Mouse (Mus musculus) midbrain, embryonic 16.5 days (tissue): ENCODE data around the gene Vrk1. TPM values are rescaled to one million over a fixed set of nuclear protein-coding genes. Genes with fewer than 3 reads are reported as not detected.

Source experiments
- ATAC-seq: fragments of 200-750 bp; cut with Nextera tagmentation; 2 replicates; pipeline ENCODE4 v1.8.0; 2017; ENCODE audit warnings: moderate TSS enrichment
- H3K27ac ChIP-seq: fragments of 300-500 bp; sonication (generic); 2 replicates; pipeline ENCODE4 v1.5.1; 2014; ENCODE audit warnings: mild to moderate bottlenecking, low read length, mixed read lengths
- H3K27me3 ChIP-seq: fragments of 300-500 bp; sonication (generic); 2 replicates; pipeline ENCODE4 v1.6.1; 2014; ENCODE audit warnings: low read depth, low read length, mixed read lengths; ENCODE audit not compliant: control insufficient read depth, insufficient read depth
- H3K36me3 ChIP-seq: fragments of 300-500 bp; sonication (generic); 2 replicates; pipeline ENCODE4 v1.6.1; 2014; ENCODE audit warnings: mild to moderate bottlenecking, low read length, moderate library complexity, mixed read lengths; ENCODE audit not compliant: control insufficient read depth, insufficient read depth
- H3K4me1 ChIP-seq: fragments of 300-500 bp; sonication (generic); 2 replicates; pipeline ENCODE4 v1.6.1; 2014; ENCODE audit warnings: mild to moderate bottlenecking, low read length, mixed read lengths; ENCODE audit not compliant: control insufficient read depth, insufficient read depth
- H3K4me2 ChIP-seq: fragments of 300-500 bp; sonication (generic); 2 replicates; pipeline ENCODE4 v1.6.1; 2014; ENCODE audit warnings: mild to moderate bottlenecking, low read length, mixed read lengths
- H3K4me3 ChIP-seq: fragments of 300-500 bp; sonication (generic); 2 replicates; pipeline ENCODE4 v1.5.1; 2014; ENCODE audit warnings: low read depth, mild to moderate bottlenecking, low read length, moderate library complexity, mixed read lengths
- H3K9ac ChIP-seq: fragments of 300-500 bp; sonication (generic); 2 replicates; pipeline ENCODE4 v1.6.1; 2014; ENCODE audit warnings: low read depth, low read length, mixed read lengths
- H3K9me3 ChIP-seq: fragments of 300-500 bp; sonication (generic); replicated peaks from 2 replicates; pipeline ENCODE4 v1.6.1; 2014; ENCODE audit warnings: mild to moderate bottlenecking, low read length, mixed read lengths; ENCODE audit not compliant: control insufficient read depth, poor library complexity, severe bottlenecking
- WGBS: fragments of 180-500 bp; shearing (Covaris S2); extraction: QIAGEN DNeasy Blood & Tissue Kit; methylation state at CpG from one replicate; pipeline ENCODE4 v1.1.7; 2014; 5-methylcytosine and 5-hydroxymethylcytosine counted together
- polyA plus RNA-seq: library from polyadenylated mRNA; unstranded; fragments of >200 nt; fragmentation: Nextera tagmentation; extraction: Ambion mirVana; gene quantifications from 2 replicates; pipeline ENCODE4 v1.2.1, GENCODE M21; 2015

The Vrk1 gene
- polyA plus RNA-seq, 1 experiment from 2014 or later: 30.1 TPM

DNA sequence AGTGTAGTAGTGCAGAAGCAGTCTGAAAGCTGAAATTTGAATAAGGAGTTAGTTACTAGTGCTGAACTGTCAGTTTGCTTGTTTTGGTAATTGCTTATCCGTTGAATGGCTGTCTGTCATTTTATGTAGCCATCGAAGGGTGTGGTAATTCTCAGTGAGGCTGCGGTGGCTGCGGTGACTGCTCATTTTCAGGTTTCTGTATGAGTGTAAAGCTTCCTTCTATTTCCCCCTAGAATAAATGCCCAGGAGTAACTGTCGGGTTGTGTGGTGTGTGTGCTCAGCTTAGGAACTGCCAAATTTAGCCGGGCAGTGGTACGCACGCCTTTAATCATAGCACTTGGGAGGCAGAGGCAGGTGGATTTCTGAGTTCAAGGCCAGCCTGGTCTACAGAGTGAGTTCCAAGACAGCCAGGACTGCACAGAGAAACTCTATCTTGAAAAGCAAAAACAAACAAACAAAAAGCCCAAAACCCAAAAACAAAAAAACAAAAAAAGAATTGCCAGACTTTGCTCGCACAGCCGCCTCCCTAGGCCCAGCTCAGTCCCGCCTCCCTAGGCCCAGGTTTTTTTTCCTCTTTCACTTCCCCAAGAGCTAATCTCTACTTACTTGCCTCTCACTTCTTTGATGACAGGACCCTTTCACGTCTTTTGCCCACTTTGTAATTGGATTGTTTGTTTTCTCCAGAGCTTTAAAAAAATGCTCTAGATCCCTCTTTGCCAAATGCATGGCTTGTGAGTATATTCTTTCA, 6.4 kb downstream of the Vrk1 start:
- Histone ChIP-seq H3K27ac (no peak overlapping the region), H3K9ac (no peak overlapping the region), H3K4me1 (peaks cover 4% of the 10 kb centered on the region; the same call in 1 of the 2 replicates), H3K36me3 (no peaks in the 10 kb centered on the region), H3K9me3 (no peaks in the 10 kb centered on the region), H3K27me3 (no peaks in the 10 kb centered on the region), H3K4me3 (no peak overlapping the region), H3K4me2 (no peak overlapping the region)
- ATAC-seq: no peak
- WGBS: 87% methylated on average over 12 of the region's 12 CpGs

DNA sequence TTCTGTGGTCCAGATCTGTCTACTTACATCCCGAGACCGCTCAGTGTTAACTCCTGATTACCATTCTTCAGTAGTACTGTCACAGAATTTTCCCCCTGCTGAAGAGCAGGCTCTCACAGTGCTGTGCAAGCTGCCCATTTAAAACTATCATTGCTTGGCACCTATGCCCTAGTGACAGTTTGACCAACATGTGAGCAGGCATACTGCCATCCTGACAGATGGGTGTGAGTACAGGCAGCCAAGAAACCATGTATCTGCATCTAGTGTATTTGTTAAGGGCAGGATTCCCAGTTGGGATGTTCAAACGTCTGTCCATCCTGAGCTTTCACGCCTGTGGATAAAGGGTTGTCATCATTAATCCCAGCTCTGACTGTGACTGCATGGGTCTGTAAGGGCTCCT, 10.0 kb downstream of the Vrk1 start:
- no peaks in the 10 kb centered on the region for H3K27me3 ChIP-seq
- H3K9ac ChIP-seq: no peak overlapping the region
- no peaks in the 10 kb centered on the region for H3K36me3 ChIP-seq
- no peak overlapping the region for H3K27ac ChIP-seq
- H3K4me1 ChIP-seq: no peaks in the 10 kb centered on the region
- H3K4me3 ChIP-seq: no peak overlapping the region
- WGBS: 68% methylated on average over 4 of the region's 4 CpGs
- no peak for ATAC-seq
- H3K9me3 ChIP-seq: no peaks in the 10 kb centered on the region
- H3K4me2 ChIP-seq: no peak overlapping the region

GRCm38 (mm10) chr12:106023652-106024051, 13.6 kb downstream of the Vrk1 start:
- H3K36me3 ChIP-seq: no peaks in the 10 kb centered on the region
- H3K27ac ChIP-seq: no peak overlapping the region
- ATAC-seq: no peak
- no peaks in the 10 kb centered on the region for H3K27me3 ChIP-seq
- H3K4me3 ChIP-seq: no peak overlapping the region
- no peaks in the 10 kb centered on the region for H3K9me3 ChIP-seq
- 92% methylated on average over 9 of the region's 9 CpGs for whole genome bisulfite sequencing
- H3K4me1 ChIP-seq: no peaks in the 10 kb centered on the region
- no peak overlapping the region for H3K9ac ChIP-seq
- H3K4me2 ChIP-seq: no peak overlapping the region

- no peak for ATAC-seq
- WGBS: 78% methylated on average over 6 of the region's 6 CpGs
Observed at GRCm38 (mm10) chr12:106025416-106025815, 15.4 kb downstream of the Vrk1 start.

DNA sequence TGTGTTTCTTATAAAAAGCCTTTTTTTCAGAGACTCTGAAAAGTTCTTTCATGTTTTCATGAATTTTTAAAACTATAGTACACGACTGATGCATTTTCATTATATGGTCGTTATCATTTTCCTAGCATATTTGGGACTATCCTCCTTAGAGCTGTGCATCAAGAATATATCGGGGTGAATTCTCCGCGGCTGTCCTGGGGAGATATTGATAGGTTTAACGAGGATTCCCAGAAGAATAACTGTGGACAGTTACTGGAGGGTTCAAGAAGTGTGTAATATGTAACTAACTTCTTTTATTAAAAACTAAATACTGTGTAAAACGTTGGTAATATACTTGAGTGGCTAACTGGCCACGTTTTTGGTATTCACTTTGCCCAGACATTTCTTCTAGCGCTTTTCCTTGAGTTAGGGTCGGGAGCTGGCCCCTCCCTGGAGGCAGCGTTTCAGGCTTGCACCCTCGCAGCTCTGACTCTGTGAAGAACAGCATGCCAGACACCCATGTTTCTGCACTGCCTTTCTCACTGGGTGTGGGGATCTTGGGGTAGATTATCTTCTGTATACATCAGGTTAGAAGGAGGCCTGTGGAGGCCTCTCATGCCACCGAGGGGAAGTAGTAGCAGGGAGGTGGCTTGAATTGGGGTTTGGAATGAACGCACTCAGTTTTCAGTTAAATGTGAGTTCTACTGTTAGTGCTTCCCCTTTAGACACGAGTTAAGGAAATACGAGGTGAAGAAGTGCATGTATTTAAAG, 16.5 kb downstream of the Vrk1 start:
- no peaks in the 10 kb centered on the region for H3K27me3 ChIP-seq
- H3K4me1 ChIP-seq: no peaks in the 10 kb centered on the region
- no peaks in the 10 kb centered on the region for H3K9me3 ChIP-seq
- 85% methylated on average over 16 of the region's 16 CpGs for WGBS
- H3K36me3 ChIP-seq: no peaks in the 10 kb centered on the region
- H3K4me3 ChIP-seq: no peak overlapping the region
- ATAC-seq: no peak
- no peak overlapping the region for H3K9ac ChIP-seq
- no peak overlapping the region for H3K27ac ChIP-seq
- no peak overlapping the region for H3K4me2 ChIP-seq

More at GRCm38 (mm10) chr12:106025416-106025815, 15.4 kb downstream of the Vrk1 start:
- Histone ChIP-seq H3K9ac (no peak overlapping the region), H3K36me3 (no peaks in the 10 kb centered on the region), H3K27ac (no peak overlapping the region), H3K4me3 (no peak overlapping the region), H3K4me1 (no peaks in the 10 kb centered on the region), H3K27me3 (no peaks in the 10 kb centered on the region), H3K4me2 (no peak overlapping the region), H3K9me3 (no peaks in the 10 kb centered on the region)

GRCm38 (mm10) chr12:106027372-106027771, 17.3 kb downstream of the Vrk1 start:
- Histone ChIP-seq H3K27me3 (no peaks in the 10 kb centered on the region), H3K36me3 (no peaks in the 10 kb centered on the region), H3K4me2 (no peak overlapping the region), H3K9me3 (no peaks in the 10 kb centered on the region), H3K27ac (no peak overlapping the region), H3K4me3 (no peak overlapping the region), H3K4me1 (no peaks in the 10 kb centered on the region), H3K9ac (no peak overlapping the region)
- no peak for ATAC-seq
- WGBS: 91% methylated on average over 5 of the region's 5 CpGs

GRCm38 (mm10) chr12:106029582-106029981, 19.6 kb downstream of the Vrk1 start:
- no peak overlapping the region for H3K27ac ChIP-seq
- no peak overlapping the region for H3K4me3 ChIP-seq
- ATAC-seq: no peak
- no peaks in the 10 kb centered on the region for H3K4me1 ChIP-seq
- no peaks in the 10 kb centered on the region for H3K36me3 ChIP-seq
- H3K4me2 ChIP-seq: no peak overlapping the region
- 94% methylated on average over 2 of the region's 2 CpGs for WGBS
- no peaks in the 10 kb centered on the region for H3K27me3 ChIP-seq
- no peak overlapping the region for H3K9ac ChIP-seq
- H3K9me3 ChIP-seq: no peaks in the 10 kb centered on the region

DNA sequence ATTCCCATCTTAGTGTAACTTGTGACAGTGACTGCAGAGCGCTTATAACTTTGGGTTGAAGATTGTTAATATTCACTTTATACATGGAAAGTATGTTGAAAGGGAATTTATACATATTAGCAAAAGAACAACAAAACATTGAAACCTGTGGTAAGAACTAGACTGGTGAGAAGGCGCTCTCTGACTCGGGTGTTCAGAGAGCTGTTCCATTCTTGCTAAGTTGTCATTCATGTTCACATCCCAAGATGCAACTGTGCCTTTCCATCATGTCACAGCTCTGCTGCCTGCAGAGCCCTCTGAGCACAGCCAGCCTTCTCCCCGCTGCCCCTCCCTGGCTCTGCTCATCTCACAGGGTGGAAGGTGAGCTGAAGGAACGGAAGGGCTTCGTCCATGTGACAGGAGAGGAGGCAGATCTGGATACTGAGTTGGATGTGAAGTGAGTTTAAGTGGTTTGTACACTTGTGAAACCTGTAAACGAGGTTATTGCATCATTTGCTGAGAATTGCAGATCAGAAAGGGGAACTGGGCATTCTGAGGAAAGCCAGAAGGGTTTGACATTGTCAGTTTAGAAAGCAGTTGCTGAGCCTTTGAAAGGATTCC, 20.2 kb downstream of the Vrk1 start:
- WGBS: 86% methylated on average over 7 of the region's 7 CpGs
- H3K27me3 ChIP-seq: no peaks in the 10 kb centered on the region
- H3K4me3 ChIP-seq: no peak overlapping the region
- H3K4me1 ChIP-seq: no peaks in the 10 kb centered on the region
- H3K9ac ChIP-seq: no peak overlapping the region
- no peaks in the 10 kb centered on the region for H3K36me3 ChIP-seq
- no peak overlapping the region for H3K27ac ChIP-seq
- H3K9me3 ChIP-seq: no peaks in the 10 kb centered on the region
- ATAC-seq: no peak
- no peak overlapping the region for H3K4me2 ChIP-seq

DNA sequence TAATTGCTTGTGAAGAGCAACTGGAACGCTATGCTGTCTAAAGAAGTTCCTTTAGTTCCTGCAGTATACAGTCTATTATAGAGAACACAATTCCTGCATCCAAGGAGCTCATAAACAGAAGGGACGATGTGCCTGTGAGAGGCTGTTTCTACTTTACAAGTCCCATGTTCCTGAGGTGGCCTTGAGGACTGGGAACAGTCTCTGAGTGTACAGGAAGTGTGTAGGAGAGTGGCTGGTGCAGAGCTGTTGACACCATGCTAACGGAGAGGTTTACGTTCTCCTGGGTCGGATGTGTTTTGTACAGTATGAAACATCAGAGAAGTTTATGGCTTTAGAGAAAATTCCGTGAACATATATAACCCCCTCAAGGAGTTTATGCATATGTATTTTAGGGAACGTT, 20.8 kb downstream of the Vrk1 start:
- Histone ChIP-seq H3K4me3 (no peak overlapping the region), H3K4me1 (no peaks in the 10 kb centered on the region), H3K36me3 (no peaks in the 10 kb centered on the region), H3K9ac (no peak overlapping the region), H3K27me3 (no peaks in the 10 kb centered on the region), H3K4me2 (no peak overlapping the region), H3K27ac (no peak overlapping the region), H3K9me3 (no peaks in the 10 kb centered on the region)
- ATAC-seq: no peak
- WGBS: 90% methylated on average over 7 of the region's 7 CpGs
